Mouse (Mus musculus): ENCODE data around the gene Prtn3. TPM values are rescaled to one million over a fixed set of nuclear protein-coding genes. Genes with fewer than 3 reads are reported as not detected.

Prtn3 gene
- total RNA-seq, 4 experiments from 2014 or later, result not detected

- DNase-seq (ENCODE audit: low spot score in 2 of 2), result no peak
Measured at GRCm38 (mm10) chr10:79909092-79909922, 35.0 kb downstream of the Prtn3 start.

GRCm38 (mm10) chr10:79910556-79910955, 36.3 kb downstream of the Prtn3 start, which contains the start of gene Gm26602:
Gm26602 (plus strand) TSS chr10:79910856.
- DNase-seq (ENCODE audit: low spot score in 2 of 2), result no peak

- no peak for DNase-seq (ENCODE audit: low spot score in 2 of 2)
Measured at GRCm38 (mm10) chr10:79912412-79912811, 38.1 kb downstream of the Prtn3 start.

- no peak for DNase-seq (ENCODE audit: low spot score in 2 of 2)
Measured at GRCm38 (mm10) chr10:79914131-79914947, 40.1 kb downstream of the Prtn3 start.

GRCm38 (mm10) chr10:79914948-79915596, 40.8 kb downstream of the Prtn3 start:
- DNase-seq (ENCODE audit: low spot score in 2 of 2), result no peak

GRCm38 (mm10) chr10:79916081-79916480, 41.8 kb downstream of the Prtn3 start:
- no peak for DNase-seq (ENCODE audit: low spot score in 2 of 2)

GRCm38 (mm10) chr10:79916808-79917531, 42.7 kb downstream of the Prtn3 start, which contains the start of gene Kiss1r:
Kiss1r (plus strand) TSS chr10:79916971.
- DNase-seq (ENCODE audit: low spot score in 2 of 2), result peak; percentile 76 to 77

- DNase-seq (ENCODE audit: low spot score in 2 of 2), result no peak
Measured at GRCm38 (mm10) chr10:79917532-79918100, 43.3 kb downstream of the Prtn3 start.

- no peak for DNase-seq (ENCODE audit: low spot score in 2 of 2)
Measured at GRCm38 (mm10) chr10:79918231-79919078, 44.2 kb downstream of the Prtn3 start.

GRCm38 (mm10) chr10:79919251-79919849, 45.1 kb downstream of the Prtn3 start:
- no peak for DNase-seq (ENCODE audit: low spot score in 2 of 2)

GRCm38 (mm10) chr10:79920056-79920890, 46.0 kb downstream of the Prtn3 start:
- no peak for DNase-seq (ENCODE audit: low spot score in 2 of 2)

GRCm38 (mm10) chr10:79920958-79921535, 46.8 kb downstream of the Prtn3 start, which contains the start of gene R3hdm4:
R3hdm4 (minus strand) TSS chr10:79921208.
- DNase-seq (ENCODE audit: low spot score in 2 of 2), result no peak

GRCm38 (mm10) chr10:79921572-79921971, 47.3 kb downstream of the Prtn3 start:
- no peak for DNase-seq (ENCODE audit: low spot score in 2 of 2)

- DNase-seq (ENCODE audit: low spot score in 2 of 2), result peak; percentile 89 to 90
Measured at GRCm38 (mm10) chr10:79924998-79925784, 50.9 kb downstream of the Prtn3 start.

- DNase-seq (ENCODE audit: low spot score in 2 of 2), result no peak
Measured at GRCm38 (mm10) chr10:79925785-79926490, 51.7 kb downstream of the Prtn3 start.

Data from gastrocnemius, adult 8-10 months (tissue).